Mouse (Mus musculus) adrenal gland, adult 8-10 months (tissue): ENCODE data around the gene Rin2. TPM values are rescaled to one million over a fixed set of nuclear protein-coding genes. Genes with fewer than 3 reads are reported as not detected.

ENCODE experiments used
- DNase-seq: peaks from one replicate; pipeline ENCODE4 v3.0.0; 2022
- total RNA-seq, 4 experiments: library from RNA; stranded (reverse); gene quantifications; 2 replicates each; pipeline ENCODE4 v1.2.4; 2022

Rin2 gene
- total RNA-seq, 4 experiments from 2014 or later = 24.0 to 37.4 (median 31.6) TPM

DNA sequence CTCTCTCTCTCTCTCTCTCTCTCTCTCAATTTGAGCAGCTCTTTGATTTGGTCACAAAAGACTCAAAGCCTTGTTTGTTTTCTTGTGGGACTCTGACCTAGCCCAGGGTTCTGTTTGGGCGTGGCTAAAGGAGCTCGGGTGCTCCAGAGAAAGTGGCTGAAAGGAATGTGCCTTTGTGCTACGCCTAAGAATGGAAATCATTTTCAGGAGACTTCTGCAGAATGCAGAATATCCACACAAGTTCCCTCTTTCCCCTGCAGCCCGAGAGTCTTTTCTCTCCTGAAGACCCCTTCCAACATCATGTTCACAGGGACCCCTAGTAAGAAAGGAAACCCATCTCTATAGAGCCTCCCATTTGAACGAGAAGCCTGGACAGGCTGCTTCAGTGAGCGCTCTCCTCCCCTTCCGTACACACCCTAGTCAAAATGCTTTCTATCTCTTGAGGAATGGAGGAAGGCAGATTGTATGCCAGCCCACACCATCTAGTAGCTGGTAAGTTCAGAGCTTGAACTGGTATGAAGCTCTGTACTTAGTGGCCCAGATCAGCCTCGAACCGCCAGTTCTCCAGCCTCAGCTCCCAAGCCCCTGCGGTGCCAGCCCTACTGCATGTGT, 187.3 kb downstream of the Rin2 start:
- DNase-seq = no peak

DNA sequence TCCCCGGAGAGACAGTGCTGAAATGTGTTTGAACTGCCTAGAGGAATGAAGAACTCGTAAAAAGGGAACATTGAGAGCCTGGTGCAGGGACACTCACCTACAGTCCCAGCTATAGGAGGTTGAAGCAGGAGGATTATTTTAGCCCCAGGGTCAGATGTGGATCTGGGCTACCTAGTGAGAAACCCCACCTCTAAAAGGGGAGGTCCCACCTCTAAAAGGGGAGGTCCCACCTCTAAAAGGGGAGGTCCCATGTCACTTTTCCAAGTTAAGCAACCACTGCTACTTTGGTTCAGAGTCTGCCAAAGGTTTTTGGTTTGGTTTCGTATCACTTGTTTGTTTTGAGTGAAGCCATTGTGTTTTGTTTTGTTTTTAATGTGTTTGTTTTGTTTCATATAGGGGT, 190.3 kb downstream of the Rin2 start:
- DNase-seq = no peak

DNA sequence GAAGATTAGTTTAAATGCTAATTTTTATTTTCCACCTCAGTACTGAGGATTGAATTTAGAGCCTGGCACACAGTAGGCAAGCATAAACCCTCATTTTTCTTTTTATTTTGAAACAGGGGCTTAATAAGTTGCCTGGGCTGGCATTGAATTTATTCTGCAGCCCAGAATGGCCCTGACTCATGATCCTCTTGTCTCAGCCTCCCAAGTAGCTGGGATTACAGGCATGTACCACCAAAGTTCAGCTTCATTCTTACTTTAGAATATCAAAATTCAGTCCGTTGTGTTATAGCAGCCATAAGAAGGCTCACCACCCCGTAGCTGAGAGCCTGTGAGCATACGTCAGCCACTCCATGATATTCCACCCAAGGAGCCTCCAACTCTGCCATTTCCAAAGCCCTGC, 191.2 kb downstream of the Rin2 start:
- DNase-seq = no peak

DNA sequence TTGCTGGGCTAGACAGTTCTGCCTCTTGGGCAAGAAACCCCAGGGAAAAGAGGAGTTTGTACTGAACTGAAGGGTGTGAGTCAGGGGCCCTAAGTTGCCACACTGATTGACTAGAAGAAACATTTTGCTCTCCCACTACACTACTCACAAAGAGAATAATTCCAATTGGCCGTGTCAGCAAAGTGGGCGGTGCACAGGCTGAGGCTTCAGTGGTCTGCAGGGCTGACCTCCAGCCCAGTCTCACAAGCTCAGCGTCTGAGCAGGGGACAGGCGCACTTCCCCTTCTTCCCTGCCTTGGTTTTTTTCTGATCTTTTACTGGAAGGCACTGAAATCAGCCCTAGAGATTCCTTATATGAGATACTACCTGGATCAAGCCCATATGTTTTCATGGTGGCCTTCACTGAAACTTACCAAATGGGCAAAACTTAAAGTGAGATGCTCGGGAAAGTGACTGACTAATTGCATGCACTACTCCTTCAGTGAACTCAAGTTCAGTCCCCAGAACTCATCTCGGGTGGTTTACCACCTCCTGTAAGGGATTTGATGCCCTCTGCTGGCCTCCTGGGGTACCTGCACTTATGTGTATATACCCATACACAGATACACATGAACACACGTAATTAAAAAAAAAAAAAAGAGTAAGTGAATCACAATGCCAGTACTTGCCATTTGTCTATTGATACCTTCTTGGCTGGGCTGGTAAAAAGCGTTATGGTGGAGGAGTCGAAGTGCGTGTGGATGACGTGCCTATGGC, 191.9 kb downstream of the Rin2 start:
- DNase-seq = no peak

DNA sequence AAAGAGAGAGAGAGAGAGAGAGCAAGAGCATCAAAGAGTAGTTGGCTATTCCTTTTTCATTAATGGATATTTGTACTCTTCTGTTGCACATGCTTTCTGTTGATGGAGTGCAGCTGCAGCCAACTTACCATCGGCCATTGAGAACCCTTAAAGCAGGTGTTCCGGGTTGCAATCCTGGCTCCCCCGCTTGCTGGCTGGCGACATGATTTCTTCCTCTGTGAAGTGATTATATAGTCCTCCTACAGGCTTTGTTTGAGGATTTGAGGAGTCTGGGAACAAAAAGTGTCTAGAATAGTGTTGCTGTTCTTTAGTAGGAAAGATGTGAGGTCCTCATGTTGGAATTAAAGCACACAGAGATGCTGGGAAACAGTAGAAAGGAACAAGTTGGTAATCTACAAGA, 196.3 kb downstream of the Rin2 start:
- DNase-seq = no peak

DNA sequence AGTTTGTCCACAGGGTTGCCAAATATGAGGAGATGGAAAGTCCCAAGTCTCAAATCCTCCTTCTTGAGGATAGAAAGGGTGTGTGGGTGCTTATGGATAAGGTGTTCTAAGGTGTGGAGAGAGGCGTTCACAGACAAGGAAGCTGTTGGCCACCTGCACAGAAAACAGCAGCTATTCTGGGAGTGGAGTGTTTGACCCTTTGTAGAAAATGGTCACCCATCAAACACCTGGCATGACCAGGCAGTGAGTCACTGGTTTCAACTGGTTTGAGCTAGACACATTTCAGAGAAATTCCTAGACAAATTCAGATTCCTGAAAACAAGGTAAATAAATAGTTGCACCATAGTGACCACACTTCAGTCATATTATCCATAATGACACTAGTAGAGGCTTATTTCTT, 197.1 kb downstream of the Rin2 start:
- no peak for DNase-seq

DNA sequence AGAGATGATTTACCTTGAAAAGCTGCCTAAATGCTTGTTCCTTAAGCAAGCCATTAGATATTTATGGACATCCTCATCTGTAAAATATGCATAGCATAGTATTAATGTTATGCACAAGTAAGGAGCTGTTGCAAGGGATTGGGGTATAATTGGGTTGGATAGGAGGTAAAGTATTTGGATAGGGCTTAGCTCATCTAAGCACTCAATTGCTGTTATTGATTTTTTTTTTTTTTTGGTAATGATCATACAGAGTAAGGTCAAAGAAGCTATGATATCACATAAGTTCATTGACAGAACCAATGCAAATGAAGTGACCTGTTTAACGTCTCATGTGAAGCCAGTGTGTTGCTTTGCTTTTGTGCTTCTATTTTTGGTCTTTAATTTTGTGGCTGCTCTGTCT, 198.9 kb downstream of the Rin2 start:
- DNase-seq = no peak

DNA sequence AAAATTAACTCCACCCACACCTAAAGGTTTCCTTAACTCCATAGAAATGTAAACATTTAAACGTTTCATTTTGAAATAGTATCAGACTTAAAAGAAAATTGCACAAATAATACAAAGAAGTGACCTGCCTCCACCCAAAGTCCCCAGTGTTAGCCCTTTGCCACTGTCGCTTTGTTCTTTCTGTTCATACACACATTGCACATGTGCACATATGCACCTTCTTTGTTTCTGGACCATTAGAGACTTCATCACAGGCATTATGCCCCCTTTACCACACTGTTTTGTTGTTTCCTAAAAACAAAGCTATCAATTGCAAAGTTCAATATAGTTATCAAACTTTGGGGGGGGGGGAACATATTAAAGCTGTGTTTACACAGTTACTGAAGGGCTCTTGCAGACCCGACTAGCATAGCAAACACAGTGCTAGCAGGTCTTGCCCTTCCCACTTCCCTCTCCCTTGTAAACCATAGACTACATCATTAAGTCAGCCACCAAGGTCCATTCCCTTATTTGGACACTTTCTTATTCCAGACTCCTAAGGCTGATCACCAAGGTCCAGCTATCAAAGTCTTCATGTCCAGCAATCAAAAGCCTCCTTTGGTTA, 200.0 kb downstream of the Rin2 start:
- DNase-seq = no peak

DNA sequence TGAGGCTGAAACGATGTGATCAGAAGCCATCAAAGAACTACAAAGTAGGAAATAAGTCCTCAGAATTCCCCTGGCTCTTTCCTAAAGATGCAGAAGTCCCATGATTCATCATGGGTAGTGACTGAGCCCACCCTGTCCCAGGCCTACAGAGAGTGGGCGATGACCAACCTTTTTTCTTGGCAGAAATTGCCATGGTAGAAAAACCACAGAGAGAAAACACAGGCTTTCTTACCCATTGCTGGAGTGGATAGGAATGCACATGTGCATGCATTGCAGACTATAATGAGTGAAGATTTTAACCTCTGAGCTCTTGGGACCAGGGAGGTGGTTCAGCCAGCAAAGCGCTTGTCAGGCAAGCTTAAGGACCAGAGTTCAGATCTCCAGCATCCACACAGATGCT, 202.2 kb downstream of the Rin2 start:
- no peak for DNase-seq

DNA sequence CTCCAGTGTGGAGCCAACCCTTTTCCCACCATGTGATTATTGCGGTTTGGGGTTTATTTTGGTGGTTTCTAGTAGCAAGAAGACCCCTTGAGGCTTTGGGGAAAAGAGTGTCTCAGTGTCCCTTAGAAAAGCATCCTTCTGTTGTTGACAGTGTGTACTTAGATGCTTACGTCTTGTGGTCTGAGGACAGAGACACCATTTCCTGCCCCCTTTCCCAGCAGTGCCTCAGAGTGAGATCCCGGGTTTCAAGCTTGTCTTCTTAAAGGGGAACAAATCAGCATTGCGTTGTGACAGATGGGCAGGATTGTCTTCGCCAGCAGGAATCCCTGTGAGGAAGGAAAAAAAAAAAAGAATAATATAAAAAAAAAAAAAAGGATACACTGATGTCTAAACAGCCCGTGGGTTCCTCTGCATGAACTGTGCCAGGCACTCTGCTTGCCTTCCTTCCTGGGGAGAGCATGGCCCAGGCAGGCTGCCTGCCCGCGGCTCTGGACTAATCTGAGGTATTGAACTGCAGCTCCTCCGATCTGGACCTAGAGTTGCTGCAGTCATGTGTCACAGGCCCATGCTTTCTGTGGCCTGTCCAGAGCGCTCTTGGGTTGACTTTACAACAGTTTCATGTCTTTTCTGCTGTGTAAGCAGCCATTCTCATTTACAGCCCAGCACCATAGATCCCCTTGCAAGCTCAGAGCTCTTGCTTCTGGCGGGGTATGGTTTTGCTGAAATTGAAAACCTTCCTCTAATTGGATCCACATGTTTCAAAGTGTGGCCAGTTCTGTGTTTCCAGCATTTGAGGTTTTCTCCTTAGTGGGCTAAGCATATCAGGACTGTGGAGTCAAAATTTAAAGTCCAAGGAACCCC, 206.1 kb downstream of the Rin2 start:
- DNase-seq = no peak

DNA sequence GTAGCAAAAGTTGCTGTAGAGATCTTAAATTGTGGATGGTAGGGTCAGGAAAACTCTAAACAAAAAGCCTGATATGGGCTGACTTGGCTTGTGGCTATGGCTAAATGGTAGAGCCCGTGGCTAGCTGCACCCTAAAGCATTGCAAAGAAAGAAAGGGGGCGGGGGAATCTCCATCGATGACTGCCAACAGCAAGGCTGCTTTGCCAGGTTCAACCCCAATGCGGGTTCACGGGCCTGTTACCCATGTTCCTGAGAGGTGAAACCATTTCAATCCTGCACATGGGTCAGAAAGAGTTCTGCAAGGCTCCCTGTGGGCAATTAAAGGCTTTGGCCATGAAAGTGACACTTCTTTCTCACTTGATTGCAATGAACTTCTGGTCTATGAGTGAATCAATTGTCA, 206.9 kb downstream of the Rin2 start:
- DNase-seq = no peak

DNA sequence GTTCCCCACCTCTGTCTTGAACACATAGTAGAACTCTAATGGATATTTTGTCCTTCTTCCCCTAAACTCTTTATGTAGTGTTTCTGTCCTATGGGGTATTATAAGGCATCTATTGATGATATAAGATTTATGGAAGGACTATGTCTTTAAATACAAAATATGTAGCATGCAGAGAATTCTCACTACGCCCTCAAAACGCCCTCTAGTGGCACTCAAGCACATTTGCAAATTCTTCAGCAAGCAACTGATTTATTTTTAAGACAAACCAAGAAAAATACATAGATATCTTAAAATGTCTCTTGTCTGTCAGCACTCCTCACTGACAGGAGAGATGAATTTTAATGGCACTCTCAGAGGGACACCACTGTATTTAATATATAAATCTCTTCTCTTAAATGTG, 207.4 kb downstream of the Rin2 start:
- no peak for DNase-seq

DNA sequence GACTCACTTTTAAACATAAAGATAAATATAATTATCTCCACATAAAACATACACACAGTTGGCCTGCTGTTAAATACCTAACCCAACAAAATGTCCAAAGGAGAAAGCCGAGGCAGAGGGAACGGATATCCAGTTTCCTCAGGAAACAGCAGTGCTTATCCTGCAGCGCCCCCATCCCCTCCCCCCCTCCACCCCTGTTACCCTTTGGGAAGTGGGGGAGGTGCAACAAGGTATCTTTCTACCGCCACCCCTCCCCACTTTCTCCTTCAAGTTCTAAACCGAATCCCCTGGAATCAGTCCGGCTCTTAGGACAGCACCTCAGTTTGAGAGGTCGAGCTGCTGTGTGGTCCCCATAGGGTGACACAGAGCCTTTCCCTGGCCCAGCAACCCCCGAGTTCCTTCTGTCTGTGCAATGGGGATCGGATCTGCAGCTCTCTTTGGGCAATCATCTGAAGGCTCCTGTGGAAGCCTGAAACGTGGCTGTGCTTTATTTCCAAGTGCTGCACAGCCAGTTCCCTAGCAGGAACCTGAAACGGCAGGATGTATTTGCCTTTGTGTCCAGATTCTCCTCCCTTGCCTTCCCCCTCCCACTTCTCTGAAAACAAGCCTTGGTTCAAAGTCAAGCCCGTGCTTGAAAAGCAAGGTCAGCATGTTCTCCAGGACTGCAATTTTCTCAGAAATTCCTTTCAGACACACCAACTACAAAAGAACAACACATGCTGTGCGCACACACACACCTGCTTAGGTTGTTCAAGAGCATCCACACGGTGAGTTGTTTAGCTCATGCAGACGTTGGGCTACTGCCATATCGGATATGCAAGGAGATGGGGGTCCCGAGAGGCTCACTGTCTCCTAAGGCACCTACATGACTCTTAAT, 209.3 kb downstream of the Rin2 start:
- DNase-seq = no peak

DNA sequence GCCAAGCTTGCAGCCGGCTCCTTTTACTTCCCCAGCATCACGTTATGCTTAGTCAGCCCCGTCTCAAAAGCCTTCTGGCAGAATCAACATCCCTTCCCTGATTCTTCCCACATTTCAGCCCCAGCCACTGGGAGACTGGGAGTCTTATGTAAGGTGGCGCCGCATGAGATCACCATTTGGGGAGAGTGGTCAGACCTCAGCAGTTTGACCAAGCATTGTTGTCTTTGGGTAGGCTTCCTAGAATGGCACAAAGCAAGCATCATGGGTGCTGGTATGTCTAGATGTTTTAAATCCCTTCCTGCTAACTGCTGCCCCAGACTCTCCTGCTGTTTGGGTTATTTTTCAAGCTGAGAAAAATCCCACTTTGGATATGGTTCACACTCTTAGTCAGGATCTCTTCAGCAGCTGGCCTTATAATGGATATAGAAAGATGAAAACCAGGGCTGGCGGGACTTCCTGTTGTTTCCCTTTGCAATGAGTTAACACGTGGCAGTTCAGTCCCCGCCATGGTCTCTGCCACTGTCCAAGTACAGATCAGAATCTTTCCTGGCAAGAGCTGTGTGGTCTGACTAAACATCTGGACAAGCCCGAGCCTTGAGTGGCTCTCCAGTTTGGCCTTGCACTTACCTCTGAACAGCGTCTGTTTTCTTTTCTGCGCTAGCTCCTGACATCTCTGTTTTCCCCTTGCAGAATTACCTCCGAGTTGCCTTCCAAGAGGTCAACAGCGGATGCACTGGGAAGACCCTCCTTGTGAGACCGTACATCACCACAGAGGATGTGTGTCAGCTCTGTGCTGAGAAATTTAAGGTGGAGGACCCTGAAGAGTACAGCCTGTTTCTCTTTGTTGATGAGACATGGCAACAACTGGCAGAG, 210.1 kb downstream of the Rin2 start:
- no peak for DNase-seq

DNA sequence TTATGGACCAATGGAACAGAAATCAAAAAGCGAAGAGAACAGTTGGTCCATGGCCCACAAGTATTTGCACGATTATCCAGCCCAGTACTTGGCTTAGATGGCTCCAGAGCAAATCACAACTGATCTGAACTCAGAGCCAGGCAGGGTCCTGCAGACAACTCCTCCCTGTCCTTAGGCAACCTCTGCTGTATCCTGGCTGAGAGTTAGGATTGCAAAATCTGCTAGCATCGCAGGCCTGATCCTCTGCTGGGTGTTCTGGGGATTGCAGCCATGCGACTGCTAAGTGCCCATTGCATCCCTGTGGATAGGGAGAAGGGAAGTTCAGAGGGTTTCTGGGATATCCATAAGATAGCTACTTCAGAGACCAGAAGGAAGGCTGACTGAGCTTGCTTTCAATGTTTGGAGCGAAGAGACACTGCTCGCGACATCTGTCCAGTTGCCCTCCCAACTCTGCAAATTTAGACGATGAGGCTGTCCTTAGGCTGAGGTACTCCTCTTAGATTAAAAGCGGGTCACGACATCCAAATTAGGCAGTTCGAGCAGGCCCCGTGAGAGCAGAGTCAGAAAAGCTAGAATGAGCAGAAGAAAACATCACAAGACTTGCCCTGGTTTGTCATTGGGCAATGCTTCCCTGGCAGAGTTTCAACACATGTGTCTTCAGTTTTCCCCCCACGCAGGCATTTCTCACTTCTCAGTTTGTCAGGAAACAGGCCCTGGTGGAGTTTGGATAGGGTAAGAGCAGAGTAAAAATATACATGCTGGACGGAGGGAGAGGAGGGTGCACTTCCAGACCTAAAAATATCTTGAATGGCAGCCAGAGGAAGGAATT, 213.1 kb downstream of the Rin2 start:
- DNase-seq = peak; percentile 52

DNA sequence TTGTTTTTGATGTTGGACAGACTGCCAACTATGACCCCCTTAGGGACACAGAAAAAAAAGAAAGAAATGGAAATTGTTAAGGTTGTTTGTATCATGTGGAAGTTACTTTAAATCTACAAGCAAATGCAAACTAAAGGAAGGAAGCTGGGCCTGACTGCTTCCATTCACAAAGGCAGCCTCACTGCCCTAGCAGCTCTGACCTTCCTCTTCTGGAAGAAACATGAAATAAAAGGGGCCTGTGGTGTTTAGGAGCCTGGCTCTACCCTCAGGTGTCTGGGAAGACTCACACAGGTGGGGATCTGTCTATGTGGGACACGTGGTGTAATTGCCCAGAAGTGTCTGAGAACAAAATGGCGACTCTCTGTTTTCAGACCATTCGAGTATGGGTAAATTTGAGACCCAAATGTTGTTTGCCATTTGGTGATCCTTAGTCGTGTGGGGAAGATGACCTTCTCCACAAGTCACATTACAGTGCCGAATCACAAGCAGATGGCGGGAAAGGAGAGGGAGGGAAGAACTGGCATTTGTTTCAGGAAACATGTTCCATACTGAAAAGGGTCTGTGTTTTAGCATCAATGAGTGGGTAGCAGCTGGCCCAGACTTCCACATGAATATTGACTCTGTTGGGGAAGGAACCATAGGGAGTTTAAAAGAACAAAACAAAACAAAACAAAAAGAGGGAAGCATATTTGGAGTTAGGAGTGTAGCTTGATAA, 213.9 kb downstream of the Rin2 start:
- DNase-seq = no peak

DNA sequence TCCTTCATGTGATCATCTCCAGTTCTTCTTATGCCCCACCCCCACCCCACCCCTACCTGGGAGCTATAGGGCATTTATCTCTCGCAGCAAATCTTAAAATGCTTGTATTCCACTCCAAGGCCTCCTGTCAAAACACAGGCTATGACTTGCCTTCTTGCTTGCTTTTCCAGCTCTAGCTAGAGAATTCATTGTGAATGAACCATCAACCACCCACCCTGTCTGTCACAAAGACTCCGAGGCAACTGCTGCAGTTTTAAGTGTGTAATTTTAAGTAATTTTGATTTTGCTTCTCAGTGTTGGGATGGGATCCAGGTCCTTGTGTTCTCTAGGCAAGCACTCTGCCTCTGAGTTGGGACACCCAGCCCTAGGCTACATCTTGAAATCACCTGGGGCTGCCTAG, 215.6 kb downstream of the Rin2 start:
- DNase-seq = no peak

DNA sequence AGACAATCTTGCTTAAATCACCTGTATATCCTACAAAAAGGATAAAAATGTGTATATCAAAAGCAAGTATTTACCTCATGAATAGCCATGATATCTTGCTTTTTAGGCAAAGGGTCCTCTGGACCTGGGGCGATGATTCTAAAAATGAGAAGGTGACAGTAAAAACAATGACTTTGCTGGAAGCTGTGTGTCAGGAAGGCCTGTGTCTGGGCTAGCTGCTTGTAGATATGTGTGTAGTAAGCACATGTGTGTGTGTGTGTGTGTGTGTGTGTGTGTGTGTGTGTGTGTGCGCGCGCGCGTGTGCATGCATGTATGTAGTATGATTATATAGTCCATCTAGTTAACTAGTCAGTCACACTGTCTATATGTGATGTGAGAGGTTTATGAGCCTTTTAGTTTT, 218.7 kb downstream of the Rin2 start:
- no peak for DNase-seq

DNA sequence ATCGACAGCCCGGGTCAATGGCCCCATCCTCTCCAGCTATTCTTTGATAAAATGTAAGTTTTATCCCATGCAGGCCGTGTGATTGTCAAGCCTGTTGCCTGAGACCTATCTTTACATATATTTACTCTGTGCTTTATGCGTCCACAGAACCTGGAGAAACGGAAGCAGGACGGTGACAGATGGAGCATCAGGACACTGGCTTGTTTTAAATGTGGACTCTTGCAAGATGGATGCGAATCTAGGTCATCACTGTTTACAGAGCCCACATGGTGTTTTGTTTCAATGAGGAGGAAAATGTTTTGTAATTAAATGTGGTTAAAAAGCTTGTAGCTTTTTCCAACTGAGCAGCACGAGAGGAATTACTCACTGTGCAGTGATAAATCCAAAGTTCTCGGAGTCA, 223.1 kb downstream of the Rin2 start:
- no peak for DNase-seq
